Mouse (Mus musculus) embryonic facial prominence, embryonic 11.5 days (tissue): ENCODE measurements around the gene P4ha2. TPM values are rescaled to one million over a fixed set of nuclear protein-coding genes. Genes with fewer than 3 reads are reported as not detected.
A peak's percentile ranks its signal among the peaks of the same experiment; 100 is the strongest.

ENCODE experiments used
- ATAC-seq: fragments of 200-750 bp; cut with Nextera tagmentation; replicated peaks from 2 replicates; pipeline ENCODE4 v1.8.0; 2017; ENCODE audit warnings: low read depth; ENCODE audit not compliant: insufficient number of reproducible peaks, low FRiP score, low TSS enrichment
- DNase-seq: peaks from one replicate; pipeline ENCODE4 v3.0.0-alpha.2; 2015; ENCODE audit warnings: low spot score
- H3K27ac ChIP-seq: fragments of 300-500 bp; sonication (generic); replicated peaks from 2 replicates; pipeline ENCODE4 v1.5.1; 2014; ENCODE audit warnings: mild to moderate bottlenecking, low read depth, low read length, control low read depth
- H3K27me3 ChIP-seq: fragments of 300-500 bp; sonication (generic); 2 replicates; pipeline ENCODE4 v1.6.1; 2014; ENCODE audit warnings: mild to moderate bottlenecking, low read length, moderate library complexity, mixed read lengths; ENCODE audit not compliant: control insufficient read depth, insufficient read depth
- H3K36me3 ChIP-seq: fragments of 300-500 bp; sonication (generic); replicated peaks from 2 replicates; pipeline ENCODE4 v1.6.1; 2014; ENCODE audit warnings: low read depth, mild to moderate bottlenecking, low read length, moderate library complexity, mixed read lengths; ENCODE audit not compliant: control insufficient read depth, insufficient read depth
- H3K4me1 ChIP-seq: fragments of 300-500 bp; sonication (generic); 2 replicates; pipeline ENCODE4 v1.6.1; 2014; ENCODE audit warnings: low read length, mixed read lengths; ENCODE audit not compliant: control insufficient read depth, insufficient read depth
- H3K4me2 ChIP-seq: fragments of 300-500 bp; sonication (generic); 2 replicates; pipeline ENCODE4 v1.6.1; 2014; ENCODE audit warnings: low read depth, mild to moderate bottlenecking, control low read depth, low read length, moderate library complexity
- H3K4me3 ChIP-seq: fragments of 300-500 bp; sonication (generic); 2 replicates; pipeline ENCODE4 v1.5.1; 2014; ENCODE audit warnings: low read depth, low read length, control low read depth
- H3K9ac ChIP-seq: fragments of 300-500 bp; sonication (generic); replicated peaks from 2 replicates; pipeline ENCODE4 v1.6.1; 2014; ENCODE audit warnings: mild to moderate bottlenecking, control low read depth, low read length
- H3K9me3 ChIP-seq: fragments of 300-500 bp; sonication (generic); replicated peaks from 2 replicates; pipeline ENCODE4 v1.6.1; 2016; ENCODE audit warnings: mild to moderate bottlenecking, low read length, inconsistent platforms, mixed read lengths; ENCODE audit not compliant: control insufficient read depth
- WGBS: fragments of 180-500 bp; shearing (Covaris S2); extraction: QIAGEN DNeasy Blood & Tissue Kit; methylation state at CpG from one replicate; pipeline ENCODE4 v1.1.7; 2014; 5-methylcytosine and 5-hydroxymethylcytosine counted together
- polyA plus RNA-seq: library from polyadenylated mRNA; unstranded; fragments of >200 nt; fragmentation: Nextera tagmentation; extraction: Ambion mirVana; gene quantifications from 2 replicates; pipeline ENCODE4 v1.2.1, GENCODE M21; 2014

The P4ha2 gene
- polyA plus RNA-seq, 1 experiment from 2014 or later, result 42.8 TPM

DNA sequence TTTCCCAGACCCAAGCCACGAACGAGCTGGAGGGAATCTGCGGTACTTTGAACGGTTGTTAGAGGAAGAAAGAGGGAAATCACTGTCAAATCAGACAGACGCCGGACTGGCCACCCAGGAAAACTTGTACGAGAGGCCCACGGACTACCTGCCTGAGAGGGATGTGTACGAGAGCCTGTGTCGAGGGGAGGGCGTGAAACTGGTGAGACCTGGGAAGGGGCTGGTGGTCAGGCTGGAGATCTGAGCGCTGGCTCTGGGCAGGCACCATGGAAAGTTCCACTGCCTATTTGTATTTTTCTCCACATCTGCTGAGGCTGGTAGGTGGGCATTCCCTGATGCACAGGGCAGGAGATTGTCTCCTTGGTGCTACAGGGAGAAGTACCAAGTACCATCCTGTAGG, 19.2 kb downstream of the P4ha2 start:
- no peak overlapping the region for H3K4me3 ChIP-seq
- H3K4me2 ChIP-seq, result no peak overlapping the region
- WGBS, result 88% methylated on average over 12 of the region's 12 CpGs
- no peaks in the 10 kb centered on the region for H3K36me3 ChIP-seq
- DNase-seq (no peak), ATAC-seq (no peak)
- H3K9me3 ChIP-seq, result no peaks in the 10 kb centered on the region
- no peak overlapping the region for H3K9ac ChIP-seq
- no peak overlapping the region for H3K27ac ChIP-seq
- no peaks in the 10 kb centered on the region for H3K27me3 ChIP-seq
- H3K4me1 ChIP-seq, result 0 out of 2 replicates have a peak, but pooled peaks cover 3% of the 10 kb centered on the region

DNA sequence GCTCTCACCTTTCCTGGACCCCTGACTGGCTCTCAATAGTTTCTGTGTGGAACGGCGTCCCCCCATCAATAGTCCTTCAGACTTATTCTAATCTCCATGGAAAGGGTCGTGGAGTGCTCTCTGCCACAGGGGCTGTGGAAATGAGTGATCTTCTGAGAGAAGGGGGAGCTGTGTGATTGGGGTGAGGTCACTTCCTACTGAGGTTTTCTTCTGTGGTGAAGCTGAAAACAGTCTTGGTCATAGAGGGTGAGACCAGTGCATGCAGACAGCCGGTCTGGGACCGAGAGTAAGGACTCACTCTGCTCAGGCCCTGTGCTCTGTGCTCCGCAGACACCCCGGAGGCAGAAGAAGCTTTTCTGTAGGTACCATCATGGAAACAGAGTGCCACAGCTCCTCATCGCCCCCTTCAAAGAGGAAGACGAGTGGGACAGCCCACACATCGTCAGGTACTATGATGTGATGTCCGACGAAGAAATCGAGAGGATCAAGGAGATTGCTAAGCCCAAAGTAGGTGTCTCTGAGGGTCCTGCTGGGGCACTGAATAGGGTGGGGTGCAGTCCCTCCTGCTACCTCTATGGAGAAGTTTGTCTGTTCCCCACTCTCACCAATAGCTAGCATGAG, 20.0 kb downstream of the P4ha2 start:
- H3K27ac ChIP-seq, result no peak overlapping the region
- WGBS, result 91% methylated on average over 13 of the region's 13 CpGs
- no peaks in the 10 kb centered on the region for H3K27me3 ChIP-seq
- H3K36me3 ChIP-seq, result no peaks in the 10 kb centered on the region
- no peak overlapping the region for H3K4me2 ChIP-seq
- no peak overlapping the region for H3K9ac ChIP-seq
- DNase-seq (no peak), ATAC-seq (no peak)
- no peaks in the 10 kb centered on the region for H3K9me3 ChIP-seq
- 0 out of 2 replicates have a peak, but pooled peaks cover 3% of the 10 kb centered on the region for H3K4me1 ChIP-seq
- no peak overlapping the region for H3K4me3 ChIP-seq

DNA sequence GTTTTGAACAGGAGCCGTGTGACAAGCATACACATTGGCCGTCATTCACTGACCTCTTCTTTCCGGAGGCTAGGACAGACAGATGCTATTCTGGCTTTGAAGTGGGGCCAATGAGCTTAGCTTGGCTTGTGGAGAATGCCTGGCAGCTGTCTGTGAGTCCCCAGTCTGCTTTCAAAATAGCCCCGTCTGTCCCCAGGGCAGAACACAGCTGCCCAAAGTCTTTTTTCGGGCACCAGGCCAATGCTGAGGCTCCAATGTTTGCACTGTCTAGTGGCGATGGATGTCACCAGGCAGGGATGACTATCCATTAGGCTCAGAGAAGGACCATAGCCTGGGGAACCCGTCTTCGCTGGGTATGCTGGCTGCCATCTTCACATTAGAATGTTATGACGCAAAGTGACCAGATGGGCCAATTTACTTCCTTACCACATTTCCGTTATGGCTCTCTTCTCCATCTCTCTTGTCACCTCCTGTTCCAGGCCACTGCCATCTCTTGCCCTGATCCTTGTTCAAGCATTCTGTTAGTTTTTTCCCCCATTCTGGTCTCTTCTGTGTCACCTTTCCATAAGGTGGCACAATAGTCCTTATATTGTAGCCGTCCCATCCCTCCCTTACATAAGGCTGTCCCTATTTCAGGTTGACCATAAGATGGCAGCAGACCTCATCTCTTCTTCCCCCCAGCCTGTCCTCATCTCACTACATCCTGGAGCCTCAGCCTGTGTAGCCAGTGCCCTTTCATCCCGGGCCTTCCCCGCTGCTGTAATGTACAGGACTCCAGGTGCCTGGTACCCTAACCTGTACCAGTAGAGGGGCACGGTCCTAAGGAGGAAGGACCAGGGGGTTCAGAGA, 22.7 kb downstream of the P4ha2 start:
- H3K9me3 ChIP-seq, result no peaks in the 10 kb centered on the region
- H3K4me2 ChIP-seq, result no peak overlapping the region
- H3K27ac ChIP-seq, result no peak overlapping the region
- no peaks in the 10 kb centered on the region for H3K4me1 ChIP-seq
- no peak for ATAC-seq
- H3K27me3 ChIP-seq, result no peaks in the 10 kb centered on the region
- no peak overlapping the region for H3K9ac ChIP-seq
- DNase-seq, result peak; percentile 23
- 77% methylated on average over 14 of the region's 14 CpGs for WGBS
- H3K4me3 ChIP-seq, result no peak overlapping the region
- H3K36me3 ChIP-seq, result no peaks in the 10 kb centered on the region; the same call in 1 of the 2 replicates

DNA sequence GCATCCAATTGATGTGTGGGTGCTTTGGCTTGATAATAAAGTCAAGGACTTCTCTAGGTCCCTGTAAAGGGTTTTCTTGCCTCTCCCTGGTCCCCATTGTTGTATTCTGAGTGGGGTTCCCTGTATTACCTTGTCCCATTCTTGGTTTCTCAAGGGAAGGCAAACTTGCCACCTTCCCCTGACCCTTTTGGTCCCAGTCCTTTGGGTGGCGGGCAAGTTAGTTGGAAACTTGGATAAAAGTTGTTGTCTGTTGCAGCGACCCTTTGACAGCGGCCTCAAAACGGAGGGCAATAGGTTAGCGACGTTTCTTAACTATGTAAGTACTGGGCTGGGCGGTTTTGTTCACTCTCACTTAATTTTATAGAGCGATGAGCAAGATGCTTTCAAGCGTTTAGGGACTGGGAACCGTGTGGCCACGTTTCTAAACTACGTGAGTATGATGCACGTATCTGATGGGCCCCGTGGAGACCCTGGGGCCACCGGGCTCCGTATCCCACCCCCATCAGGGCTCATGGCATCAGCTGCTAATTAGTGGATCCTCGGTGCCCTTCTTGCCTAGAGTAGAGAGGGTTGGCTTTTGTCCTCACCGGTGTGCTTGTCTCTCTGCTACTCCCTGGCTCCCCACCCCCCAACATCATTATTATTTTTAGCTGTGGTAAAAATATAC, 26.2 kb downstream of the P4ha2 start:
- Histone ChIP-seq H3K9ac (no peak overlapping the region), H3K36me3 (no peaks in the 10 kb centered on the region; the same call in 1 of the 2 replicates), H3K27ac (no peak overlapping the region), H3K27me3 (no peaks in the 10 kb centered on the region), H3K4me3 (no peak overlapping the region), H3K9me3 (no peaks in the 10 kb centered on the region), H3K4me1 (no peaks in the 10 kb centered on the region), H3K4me2 (no peak overlapping the region)
- ATAC-seq (no peak), DNase-seq (no peak)
- WGBS, result 90% methylated on average over 18 of the region's 18 CpGs

DNA sequence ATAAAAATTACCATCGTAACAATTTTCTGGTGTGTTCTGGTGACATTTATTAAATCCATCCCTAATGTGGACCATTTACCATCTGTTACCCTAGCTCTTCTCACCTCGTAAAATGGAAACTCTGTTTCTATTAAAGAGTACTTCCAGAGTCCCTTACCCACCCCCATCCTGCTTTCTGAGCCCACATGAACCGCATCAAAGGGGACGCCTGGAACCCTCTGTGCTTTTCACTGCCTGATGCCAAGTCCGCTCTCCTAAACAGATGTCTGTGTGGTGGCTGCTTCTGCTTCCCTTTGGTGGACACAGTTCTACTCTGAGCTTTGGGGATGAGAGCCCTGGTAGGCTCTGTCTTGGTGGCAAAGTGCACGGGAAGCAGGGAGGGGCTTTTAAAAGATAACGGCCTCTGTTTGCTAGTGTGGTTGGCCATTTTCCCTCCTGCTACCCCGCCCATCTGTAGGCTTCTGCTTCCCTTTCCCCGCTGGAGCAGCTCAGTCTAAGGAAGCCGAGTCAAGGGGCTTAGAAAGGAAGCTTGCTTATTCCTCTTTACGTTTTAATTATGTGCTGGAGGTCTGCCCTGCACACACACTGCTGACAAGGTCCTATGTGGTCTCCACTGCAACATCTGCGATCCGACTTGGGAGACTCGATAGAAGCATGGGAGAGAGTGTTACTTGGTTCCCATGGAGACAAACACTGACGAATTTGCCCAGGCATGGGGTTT, 26.9 kb downstream of the P4ha2 start:
- Histone ChIP-seq H3K27me3 (no peaks in the 10 kb centered on the region), H3K9ac (no peak overlapping the region), H3K27ac (no peak overlapping the region), H3K9me3 (no peaks in the 10 kb centered on the region), H3K36me3 (no peaks in the 10 kb centered on the region; the same call in 1 of the 2 replicates), H3K4me2 (no peak overlapping the region), H3K4me1 (no peaks in the 10 kb centered on the region), H3K4me3 (no peak overlapping the region)
- ATAC-seq (no peak), DNase-seq (no peak)
- WGBS, result 63% methylated on average over 15 of the region's 15 CpGs

DNA sequence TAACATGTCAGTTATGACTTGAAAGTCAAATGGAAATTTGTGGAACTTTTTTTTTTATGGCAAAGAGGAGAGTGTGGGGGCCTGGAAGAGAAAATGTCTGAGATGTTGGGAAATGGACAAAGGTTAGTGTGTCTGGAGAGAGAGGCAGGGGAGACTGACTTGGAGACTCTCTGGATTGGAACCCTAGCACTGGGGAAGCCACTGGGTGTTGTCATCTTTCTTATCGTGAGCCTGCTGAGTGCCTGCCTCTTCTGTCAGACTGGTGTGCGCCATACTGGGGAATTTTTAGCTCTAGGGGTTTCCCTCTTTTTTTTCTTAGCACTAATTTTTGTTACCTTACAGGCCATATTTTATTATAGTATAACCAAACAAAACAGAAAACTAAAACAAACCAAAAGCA, 27.5 kb downstream of the P4ha2 start:
- H3K4me3 ChIP-seq, result no peak overlapping the region
- H3K36me3 ChIP-seq, result no peaks in the 10 kb centered on the region; the same call in 1 of the 2 replicates
- H3K27ac ChIP-seq, result no peak overlapping the region
- no peaks in the 10 kb centered on the region for H3K4me1 ChIP-seq
- no peaks in the 10 kb centered on the region for H3K9me3 ChIP-seq
- 81% methylated on average over 2 of the region's 2 CpGs for WGBS
- no peak for DNase-seq
- H3K4me2 ChIP-seq, result no peak overlapping the region
- ATAC-seq, result no peak
- H3K9ac ChIP-seq, result no peak overlapping the region
- H3K27me3 ChIP-seq, result no peaks in the 10 kb centered on the region

DNA sequence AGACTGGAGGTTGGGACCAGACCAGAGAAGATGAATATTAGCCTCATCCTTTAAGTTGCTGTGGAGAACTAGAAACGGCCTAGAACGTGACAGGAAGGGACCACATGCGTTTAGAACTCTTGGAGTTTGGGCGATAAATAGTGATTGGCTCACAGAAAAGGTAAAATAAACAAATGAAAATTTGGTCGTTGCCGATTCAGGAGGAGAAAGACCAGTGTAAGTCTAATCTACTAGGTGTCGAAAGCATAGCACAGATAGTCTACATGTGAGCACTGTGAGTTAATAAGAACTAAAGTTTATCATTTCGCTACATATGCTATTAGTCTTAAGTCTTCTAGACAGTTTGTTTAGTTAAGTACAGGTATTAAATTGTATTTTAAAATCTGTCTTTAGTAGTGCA, 30.1 kb downstream of the P4ha2 start:
- Histone ChIP-seq H3K27me3 (no peaks in the 10 kb centered on the region), H3K4me3 (no peak overlapping the region), H3K36me3 (no peaks in the 10 kb centered on the region; the same call in 1 of the 2 replicates), H3K4me1 (no peaks in the 10 kb centered on the region), H3K4me2 (no peak overlapping the region), H3K9ac (no peak overlapping the region), H3K27ac (no peak overlapping the region), H3K9me3 (no peaks in the 10 kb centered on the region)
- WGBS, result 88% methylated on average over 8 of the region's 8 CpGs
- no peak for ATAC-seq
- no peak for DNase-seq
